Mouse (Mus musculus) liver, embryonic 14.5 days (tissue): ENCODE results near the gene Parn.

Experiments
- CTCF ChIP-seq: IDR thresholded peaks from 2 replicates; pipeline ENCODE4 v1.5.1; 2016; ENCODE audit warnings: antibody characterized with exemption, low read depth, control low read depth
- EP300 ChIP-seq: IDR thresholded peaks from 2 replicates; pipeline ENCODE4 v1.6.1; 2016; ENCODE audit warnings: antibody characterized with exemption, low read depth

DNA sequence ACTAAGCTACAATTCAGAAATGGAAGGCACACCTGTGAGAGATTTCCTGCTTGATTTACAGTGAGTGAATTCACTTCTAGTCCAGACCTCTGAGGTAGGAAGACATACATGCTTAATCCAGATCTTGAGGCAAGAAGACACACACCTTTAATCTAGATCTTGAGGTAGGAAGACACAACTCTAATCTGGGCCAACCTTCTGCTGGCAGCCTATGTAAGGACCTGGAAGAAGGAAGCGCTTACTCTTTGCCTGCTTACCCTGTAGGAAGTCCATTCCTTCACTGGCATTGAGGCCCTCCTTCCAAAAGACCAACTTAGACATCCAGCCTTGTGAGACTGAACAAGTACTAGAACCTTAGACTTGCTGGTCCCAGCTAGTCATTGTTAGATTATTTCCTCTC lies 1.3 kb upstream of the Parn start:
- TF ChIP-seq CTCF (no peak), EP300 (no peak)
